Mouse (Mus musculus): ENCODE measurements around the gene Gm12169. TPM values are rescaled to one million over a fixed set of nuclear protein-coding genes. Genes with fewer than 3 reads are reported as not detected.

The Gm12169 gene
- not detected in 2 replicates for polyA plus RNA-seq (2015; fragmentation: Nextera tagmentation; extraction: Ambion mirVana)

DNA sequence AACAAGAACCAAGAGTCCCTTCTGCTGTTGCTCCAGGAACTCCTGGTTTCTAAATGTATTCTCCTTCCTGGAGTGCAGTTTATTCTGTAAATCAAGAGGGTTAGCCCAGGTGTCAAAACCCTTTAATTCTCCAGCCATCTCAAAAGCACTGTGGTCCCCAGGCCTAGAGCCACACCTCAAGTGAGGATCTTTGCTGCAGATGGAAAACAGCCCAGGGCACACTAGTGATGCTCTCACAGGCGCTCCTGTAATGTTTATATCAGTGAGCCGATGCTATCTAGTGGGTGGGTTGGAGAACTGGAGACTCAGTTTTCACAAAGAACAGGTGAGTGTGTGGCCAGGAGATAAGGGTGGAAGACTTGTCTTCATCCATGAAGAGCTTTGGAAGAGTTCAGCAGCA, at the start of gene Gm12169:
Gene Gm12169 (plus strand): TSS at position 301 of the 400 bp plus-strand sequence.

GRCm38 (mm10) chr11:46571327-46571726, 47.3 kb downstream of the Gm12169 start, which contains the start of gene BC053393:
Gene BC053393 (plus strand): TSS chr11:46571536.

Other genes with a start within 250 kb of the Gm12169 start
- gene Cyfip2, start 211.4 kb upstream of the Gm12169 start, polyA plus RNA-seq (2015; fragmentation: Nextera tagmentation; extraction: Ambion mirVana): 14.6 and 16.8 TPM in 2 replicates
- 0.19 TPM in 1 of 2 replicates, not detected in the other for gene Itk, start 134.7 kb upstream of the Gm12169 start, polyA plus RNA-seq (2015; fragmentation: Nextera tagmentation; extraction: Ambion mirVana)
- gene Fam71b, start 127.7 kb upstream of the Gm12169 start, polyA plus RNA-seq (2015; fragmentation: Nextera tagmentation; extraction: Ambion mirVana): not detected in 2 replicates
- 48.3 and 68.5 TPM in 2 replicates for gene Med7, start 87.3 kb upstream of the Gm12169 start, polyA plus RNA-seq (2015; fragmentation: Nextera tagmentation; extraction: Ambion mirVana)
- gene Havcr2, start 69.3 kb upstream of the Gm12169 start, polyA plus RNA-seq (2015; fragmentation: Nextera tagmentation; extraction: Ambion mirVana): 0.39 and 0.40 TPM in 2 replicates
- 0.09 TPM in 1 of 2 replicates, not detected in the other for gene BC053393, start 47.3 kb downstream of the Gm12169 start, polyA plus RNA-seq (2015; fragmentation: Nextera tagmentation; extraction: Ambion mirVana)
- not detected in 2 replicates for gene Dppa1, start 105.0 kb downstream of the Gm12169 start, polyA plus RNA-seq (2015; fragmentation: Nextera tagmentation; extraction: Ambion mirVana)
- 0.68 and 1.1 TPM in 2 replicates for gene Timd2, start 182.8 kb downstream of the Gm12169 start, polyA plus RNA-seq (2015; fragmentation: Nextera tagmentation; extraction: Ambion mirVana)
- not detected in 2 replicates for gene Havcr1, start 210.9 kb downstream of the Gm12169 start, polyA plus RNA-seq (2015; fragmentation: Nextera tagmentation; extraction: Ambion mirVana)

All from adrenal gland, postnatal 0 days (tissue).